Mouse (Mus musculus) B cell, adult 2 months (primary cell): ENCODE measurements around the gene Gm3045.
A peak's percentile ranks its signal among the peaks of the same experiment; 100 is the strongest.

Source experiments
- DNase-seq, 2 experiments: peaks; one replicate each; pipeline ENCODE4 v3.0.0; 2022

Gene Gm3045

GRCm38 (mm10) chr13:56438211-56439075 lies 12.0 kb downstream of the Gm3045 start, which contains the start of gene Slc25a48:
Gene Slc25a48 (plus strand): TSS chr13:56438355.
- DNase-seq, result no peak

- no peak for DNase-seq
These were observed 17.0 kb downstream of the Gm3045 start for GRCm38 (mm10) chr13:56443411-56443810.

GRCm38 (mm10) chr13:56444112-56444511 lies 17.7 kb downstream of the Gm3045 start:
- DNase-seq, result no peak

- no peak for DNase-seq
These were observed 18.6 kb downstream of the Gm3045 start for GRCm38 (mm10) chr13:56444996-56445395.

- no peak for DNase-seq
These were observed 23.0 kb downstream of the Gm3045 start for GRCm38 (mm10) chr13:56449239-56450030.

GRCm38 (mm10) chr13:56450035-56450434 lies 23.6 kb downstream of the Gm3045 start:
- no peak for DNase-seq

GRCm38 (mm10) chr13:56458001-56458400 lies 31.6 kb downstream of the Gm3045 start:
- no peak for DNase-seq

GRCm38 (mm10) chr13:56461460-56461859 lies 35.1 kb downstream of the Gm3045 start:
- no peak for DNase-seq

- no peak for DNase-seq
These were observed 36.4 kb downstream of the Gm3045 start for GRCm38 (mm10) chr13:56462791-56463190.

GRCm38 (mm10) chr13:56463261-56463660 lies 36.9 kb downstream of the Gm3045 start:
- DNase-seq, result no peak

- DNase-seq, result no peak
These were observed 37.4 kb downstream of the Gm3045 start for GRCm38 (mm10) chr13:56463750-56464149.

- DNase-seq, result no peak
These were observed 41.4 kb downstream of the Gm3045 start for GRCm38 (mm10) chr13:56467786-56468185.

GRCm38 (mm10) chr13:56468536-56468935 lies 42.1 kb downstream of the Gm3045 start:
- no peak for DNase-seq

- DNase-seq, result no peak
These were observed 44.8 kb downstream of the Gm3045 start for GRCm38 (mm10) chr13:56471211-56471610.

GRCm38 (mm10) chr13:56471951-56472350 lies 45.6 kb downstream of the Gm3045 start:
- DNase-seq, result no peak

- no peak for DNase-seq
These were observed 46.3 kb downstream of the Gm3045 start for GRCm38 (mm10) chr13:56472661-56473060.

- peak; percentile 45 to 53 for DNase-seq
These were observed 49.0 kb downstream of the Gm3045 start for GRCm38 (mm10) chr13:56475363-56475762.

GRCm38 (mm10) chr13:56476790-56477189 lies 50.4 kb downstream of the Gm3045 start:
- DNase-seq, result no peak

GRCm38 (mm10) chr13:56477271-56477670 lies 50.9 kb downstream of the Gm3045 start:
- no peak for DNase-seq

- DNase-seq, result no peak
These were observed 51.6 kb downstream of the Gm3045 start for GRCm38 (mm10) chr13:56478027-56478426.

GRCm38 (mm10) chr13:56482146-56482545 lies 55.8 kb downstream of the Gm3045 start, which contains the start of gene Il9:
Gene Il9 (minus strand): TSS chr13:56482246.
- no peak for DNase-seq
